Mouse (Mus musculus): ENCODE results near the gene Mob1a.

GRCm38 (mm10) chr6:83309017-83309416 is 16.8 kb upstream of the Mob1a start:
- no peak for TF ChIP-seq GATA1 (IDR thresholded peaks at IDR 0.05; ENCODE audit: low read length)
- no peak for TF ChIP-seq TAL1 (IDR thresholded peaks at IDR 0.05; ENCODE audit: low read length)

Data from erythroblast, embryonic 14.5 days (primary cell).